Mouse (Mus musculus): ENCODE results near the gene Ints6. TPM values are rescaled to one million over a fixed set of nuclear protein-coding genes. Genes with fewer than 3 reads are reported as not detected.

The Ints6 gene
- polyA plus RNA-seq, 1 experiment, result 7.2 TPM

- peaks cover 27% of the 10 kb centered on the region for H3K79me2 ChIP-seq (ENCODE audit: control insufficient read depth, insufficient read depth)
- TF ChIP-seq CEBPB (IDR thresholded peaks at IDR 0.05; ENCODE audit: insufficient read depth, poor library complexity, severe bottlenecking) (no peak), MYOG (IDR thresholded peaks at IDR 0.05; ENCODE audit: control insufficient read depth in 1 of 3, insufficient read depth in 1 of 3, insufficient read length in 2 of 3, low read depth in 2 of 3) (no peak), USF1 (IDR thresholded peaks at IDR 0.05; ENCODE audit: low read depth) (no peak), MAX (IDR thresholded peaks at IDR 0.05; ENCODE audit: low read depth) (no peak), TCF3 (IDR thresholded peaks at IDR 0.05; ENCODE audit: insufficient read length, low read depth) (no peak), TCF12 (IDR thresholded peaks at IDR 0.05; ENCODE audit: insufficient read depth, poor library complexity, severe bottlenecking) (no peak), POLR2A (IDR thresholded peaks at IDR 0.05; ENCODE audit: insufficient read length, low read depth) (no peak), SRF (IDR thresholded peaks at IDR 0.05; ENCODE audit: control insufficient read depth, insufficient read length, low read depth) (no peak), E2F4 (IDR thresholded peaks at IDR 0.05; ENCODE audit: insufficient read depth) (no peak), REST (IDR thresholded peaks at IDR 0.05; ENCODE audit: insufficient read depth, insufficient read length) (no peak), POLR2AphosphoS2 (IDR thresholded peaks at IDR 0.05; ENCODE audit: insufficient read length, low read depth) (no peak), MYOD1 (IDR thresholded peaks at IDR 0.05; ENCODE audit: control insufficient read depth in 1 of 3, insufficient read length in 2 of 3, low read depth in 2 of 3) (no peak)
- no peak overlapping the region for H3ac ChIP-seq (ENCODE audit: control insufficient read depth, insufficient read length)
- H3K4me2 ChIP-seq (ENCODE audit: low read depth), result no peak overlapping the region
- H3K4me3 ChIP-seq, result no peak overlapping the region
- no peaks in the 10 kb centered on the region for H3K27me3 ChIP-seq (ENCODE audit: control insufficient read depth, insufficient read depth, insufficient read length)
- H3K36me3 ChIP-seq (ENCODE audit: control insufficient read depth, insufficient read depth), result peaks cover 43% of the 10 kb centered on the region
These were observed 27.3 kb downstream of the Ints6 start for GRCm38 (mm10) chr14:62733666-62734065.

GRCm38 (mm10) chr14:62731902-62732301 lies 29.1 kb downstream of the Ints6 start:
- H3K27me3 ChIP-seq (ENCODE audit: control insufficient read depth, insufficient read depth, insufficient read length), result no peaks in the 10 kb centered on the region
- TF ChIP-seq USF1 (IDR thresholded peaks at IDR 0.05; ENCODE audit: low read depth), result no peak
- TF ChIP-seq TCF12 (IDR thresholded peaks at IDR 0.05; ENCODE audit: insufficient read depth, poor library complexity, severe bottlenecking), result no peak
- no peak for TF ChIP-seq POLR2AphosphoS2 (IDR thresholded peaks at IDR 0.05; ENCODE audit: insufficient read length, low read depth)
- no peak for TF ChIP-seq POLR2A (IDR thresholded peaks at IDR 0.05; ENCODE audit: insufficient read length, low read depth)
- no peak for TF ChIP-seq E2F4 (IDR thresholded peaks at IDR 0.05; ENCODE audit: insufficient read depth)
- TF ChIP-seq SRF (IDR thresholded peaks at IDR 0.05; ENCODE audit: control insufficient read depth, insufficient read length, low read depth), result no peak
- no peak for TF ChIP-seq MAX (IDR thresholded peaks at IDR 0.05; ENCODE audit: low read depth)
- no peak for TF ChIP-seq TCF3 (IDR thresholded peaks at IDR 0.05; ENCODE audit: insufficient read length, low read depth)
- no peak for TF ChIP-seq MYOG (IDR thresholded peaks at IDR 0.05; ENCODE audit: control insufficient read depth in 1 of 3, insufficient read depth in 1 of 3, insufficient read length in 2 of 3, low read depth in 2 of 3)
- TF ChIP-seq CEBPB (IDR thresholded peaks at IDR 0.05; ENCODE audit: insufficient read depth, poor library complexity, severe bottlenecking), result no peak
- TF ChIP-seq MYOD1 (IDR thresholded peaks at IDR 0.05; ENCODE audit: control insufficient read depth in 1 of 3, insufficient read length in 2 of 3, low read depth in 2 of 3), result no peak
- no peak for TF ChIP-seq REST (IDR thresholded peaks at IDR 0.05; ENCODE audit: insufficient read depth, insufficient read length)

GRCm38 (mm10) chr14:62724560-62724959 lies 36.4 kb downstream of the Ints6 start:
- peaks cover 43% of the 10 kb centered on the region for H3K79me2 ChIP-seq (ENCODE audit: control insufficient read depth, insufficient read depth)
- no peak overlapping the region for H3K4me2 ChIP-seq (ENCODE audit: low read depth)
- H3K4me3 ChIP-seq, result no peak overlapping the region
- H3ac ChIP-seq (ENCODE audit: control insufficient read depth, insufficient read length), result no peak overlapping the region
- H3K27me3 ChIP-seq (ENCODE audit: control insufficient read depth, insufficient read depth, insufficient read length), result no peaks in the 10 kb centered on the region
- TF ChIP-seq SRF (IDR thresholded peaks at IDR 0.05; ENCODE audit: control insufficient read depth, insufficient read length, low read depth) (no peak), CEBPB (IDR thresholded peaks at IDR 0.05; ENCODE audit: insufficient read depth, poor library complexity, severe bottlenecking) (no peak), MAX (IDR thresholded peaks at IDR 0.05; ENCODE audit: low read depth) (no peak), TCF12 (IDR thresholded peaks at IDR 0.05; ENCODE audit: insufficient read depth, poor library complexity, severe bottlenecking) (no peak), POLR2AphosphoS2 (IDR thresholded peaks at IDR 0.05; ENCODE audit: insufficient read length, low read depth) (no peak)
- peaks cover 15% of the 10 kb centered on the region for H3K36me3 ChIP-seq (ENCODE audit: control insufficient read depth, insufficient read depth)

More at GRCm38 (mm10) chr14:62731902-62732301, 29.1 kb downstream of the Ints6 start:
- Histone ChIP-seq H3ac (ENCODE audit: control insufficient read depth, insufficient read length) (no peak overlapping the region), H3K36me3 (ENCODE audit: control insufficient read depth, insufficient read depth) (peaks cover 37% of the 10 kb centered on the region), H3K4me2 (ENCODE audit: low read depth) (no peak overlapping the region), H3K79me2 (ENCODE audit: control insufficient read depth, insufficient read depth) (peaks cover 33% of the 10 kb centered on the region), H3K4me3 (no peak overlapping the region)

GRCm38 (mm10) chr14:62721625-62722024 lies 39.3 kb downstream of the Ints6 start:
- H3K4me3 ChIP-seq, result no peak overlapping the region
- peaks cover 34% of the 10 kb centered on the region for H3K79me2 ChIP-seq (ENCODE audit: control insufficient read depth, insufficient read depth)
- H3K4me2 ChIP-seq (ENCODE audit: low read depth), result no peak overlapping the region
- TF ChIP-seq REST (IDR thresholded peaks at IDR 0.05; ENCODE audit: insufficient read depth, insufficient read length) (no peak), CEBPB (IDR thresholded peaks at IDR 0.05; ENCODE audit: insufficient read depth, poor library complexity, severe bottlenecking) (no peak), MAX (IDR thresholded peaks at IDR 0.05; ENCODE audit: low read depth) (no peak), USF1 (IDR thresholded peaks at IDR 0.05; ENCODE audit: low read depth) (no peak), SRF (IDR thresholded peaks at IDR 0.05; ENCODE audit: control insufficient read depth, insufficient read length, low read depth) (no peak)
- H3K27me3 ChIP-seq (ENCODE audit: control insufficient read depth, insufficient read depth, insufficient read length), result no peaks in the 10 kb centered on the region
- H3ac ChIP-seq (ENCODE audit: control insufficient read depth, insufficient read length), result no peak overlapping the region
- H3K36me3 ChIP-seq (ENCODE audit: control insufficient read depth, insufficient read depth), result peaks cover 22% of the 10 kb centered on the region

- H3K36me3 ChIP-seq (ENCODE audit: control insufficient read depth, insufficient read depth), result peaks cover 42% of the 10 kb centered on the region
- peaks cover 19% of the 10 kb centered on the region for H3K79me2 ChIP-seq (ENCODE audit: control insufficient read depth, insufficient read depth)
- H3K4me2 ChIP-seq (ENCODE audit: low read depth), result no peak overlapping the region
- TF ChIP-seq CEBPB (IDR thresholded peaks at IDR 0.05; ENCODE audit: insufficient read depth, poor library complexity, severe bottlenecking) (no peak), SRF (IDR thresholded peaks at IDR 0.05; ENCODE audit: control insufficient read depth, insufficient read length, low read depth) (no peak), POLR2AphosphoS2 (IDR thresholded peaks at IDR 0.05; ENCODE audit: insufficient read length, low read depth) (no peak), MYOD1 (IDR thresholded peaks at IDR 0.05; ENCODE audit: control insufficient read depth in 1 of 3, insufficient read length in 2 of 3, low read depth in 2 of 3) (no peak), MYOG (IDR thresholded peaks at IDR 0.05; ENCODE audit: control insufficient read depth in 1 of 3, insufficient read depth in 1 of 3, insufficient read length in 2 of 3, low read depth in 2 of 3) (no peak), E2F4 (IDR thresholded peaks at IDR 0.05; ENCODE audit: insufficient read depth) (no peak), USF1 (IDR thresholded peaks at IDR 0.05; ENCODE audit: low read depth) (no peak), TCF12 (IDR thresholded peaks at IDR 0.05; ENCODE audit: insufficient read depth, poor library complexity, severe bottlenecking) (no peak), REST (IDR thresholded peaks at IDR 0.05; ENCODE audit: insufficient read depth, insufficient read length) (no peak), POLR2A (IDR thresholded peaks at IDR 0.05; ENCODE audit: insufficient read length, low read depth) (no peak), TCF3 (IDR thresholded peaks at IDR 0.05; ENCODE audit: insufficient read length, low read depth) (no peak), MAX (IDR thresholded peaks at IDR 0.05; ENCODE audit: low read depth) (no peak)
- H3K27me3 ChIP-seq (ENCODE audit: control insufficient read depth, insufficient read depth, insufficient read length), result no peaks in the 10 kb centered on the region
- no peak overlapping the region for H3ac ChIP-seq (ENCODE audit: control insufficient read depth, insufficient read length)
- no peak overlapping the region for H3K4me3 ChIP-seq
These were observed 42.8 kb downstream of the Ints6 start for GRCm38 (mm10) chr14:62718161-62718560.
